Mouse (Mus musculus) midbrain, embryonic 12.5 days (tissue): ENCODE data around the gene Ptprm. TPM values are rescaled to one million over a fixed set of nuclear protein-coding genes. Genes with fewer than 3 reads are reported as not detected.

ENCODE experiments used
- ATAC-seq: fragments of 200-750 bp; cut with Nextera tagmentation; 2 replicates; pipeline ENCODE4 v1.8.0; 2017; ENCODE audit warnings: low read depth, moderate TSS enrichment, moderate library complexity; ENCODE audit not compliant: low FRiP score
- H3K27ac ChIP-seq: fragments of 300-500 bp; sonication (generic); replicated peaks from 2 replicates; pipeline ENCODE4 v1.5.1; 2016; ENCODE audit warnings: mild to moderate bottlenecking
- H3K27me3 ChIP-seq: fragments of 300-500 bp; sonication (generic); 2 replicates; pipeline ENCODE4 v1.6.1; 2016; ENCODE audit warnings: mild to moderate bottlenecking
- H3K36me3 ChIP-seq: fragments of 300-500 bp; sonication (generic); 2 replicates; pipeline ENCODE4 v1.6.1; 2016
- H3K4me1 ChIP-seq: fragments of 300-500 bp; sonication (generic); 2 replicates; pipeline ENCODE4 v1.6.1; 2016
- H3K4me2 ChIP-seq: fragments of 300-500 bp; sonication (generic); replicated peaks from 2 replicates; pipeline ENCODE4 v1.6.1; 2016; ENCODE audit warnings: mild to moderate bottlenecking, moderate library complexity
- H3K4me3 ChIP-seq: fragments of 300-500 bp; sonication (generic); 2 replicates; pipeline ENCODE4 v1.5.1; 2016; ENCODE audit warnings: mild to moderate bottlenecking
- H3K9ac ChIP-seq: fragments of 300-500 bp; sonication (generic); replicated peaks from 2 replicates; pipeline ENCODE4 v1.6.1; 2016; ENCODE audit warnings: mild to moderate bottlenecking, moderate library complexity
- H3K9me3 ChIP-seq: fragments of 300-500 bp; sonication (generic); 2 replicates; pipeline ENCODE4 v1.6.1; 2016; ENCODE audit warnings: mild to moderate bottlenecking
- WGBS: fragments of 180-500 bp; shearing (Covaris S2); methylation state at CpG from one replicate; pipeline ENCODE4 v1.1.7; 2016; 5-methylcytosine and 5-hydroxymethylcytosine counted together
- microRNA-seq: library from miRNA; unstranded; fragments of <30 nt; microRNA quantifications from one replicate; pipeline ENCODE4, GENCODE M21; 2017
- polyA plus RNA-seq: library from polyadenylated mRNA; unstranded; fragments of >200 nt; fragmentation: Nextera tagmentation; extraction: Ambion mirVana; gene quantifications from 2 replicates; pipeline ENCODE4 v1.2.1, GENCODE M21; 2016

The Ptprm gene
- polyA plus RNA-seq, 1 experiment from 2014 or later = 11.8 TPM

- Histone ChIP-seq H3K4me2 (no peak overlapping the region), H3K27me3 (no peaks in the 10 kb centered on the region), H3K4me1 (no peaks in the 10 kb centered on the region), H3K4me3 (no peak overlapping the region), H3K36me3 (no peaks in the 10 kb centered on the region), H3K27ac (peak overlapping the region; percentile 47), H3K9me3 (no peaks in the 10 kb centered on the region), H3K9ac (no peak overlapping the region)
- WGBS = 74% methylated on average over 13 of the region's 13 CpGs
- ATAC-seq = peak; percentile 19; the same call in 1 of the 2 replicates
Measured at GRCm38 (mm10) chr17:66619996-66620656, 734.1 kb downstream of the Ptprm start.

DNA sequence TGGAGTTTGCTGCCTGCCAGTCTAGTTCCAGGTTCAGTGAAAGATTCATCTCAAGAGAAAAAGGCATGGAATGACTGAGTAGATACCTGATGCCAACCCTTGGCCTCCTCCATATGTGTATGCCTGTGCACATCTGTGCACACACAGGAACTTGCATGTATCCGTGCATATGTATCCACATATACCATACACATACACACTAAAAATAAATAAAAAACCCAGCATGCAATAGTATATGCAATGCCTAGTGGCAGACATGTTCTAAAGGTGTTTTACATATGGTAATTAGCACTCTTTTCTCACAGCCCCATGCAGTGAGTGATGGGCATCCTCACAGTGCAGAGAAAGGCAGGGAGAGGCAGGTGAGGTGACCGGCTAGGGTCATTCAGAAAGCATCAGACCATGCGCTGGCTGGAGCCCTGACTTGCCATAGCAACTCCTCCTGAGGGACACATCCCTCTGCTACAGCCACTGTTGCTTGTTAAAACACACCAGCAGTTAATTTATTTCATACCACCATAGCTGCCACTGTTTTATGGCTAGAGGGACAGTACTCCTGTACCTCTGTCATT, 734.9 kb downstream of the Ptprm start:
- WGBS = 67% methylated on average over 3 of the region's 3 CpGs
- peak; percentile 38; the same call in 1 of the 2 replicates for ATAC-seq
- Histone ChIP-seq H3K36me3 (no peaks in the 10 kb centered on the region), H3K4me2 (no peak overlapping the region), H3K9ac (no peak overlapping the region), H3K9me3 (no peaks in the 10 kb centered on the region), H3K4me3 (no peak overlapping the region), H3K27me3 (no peaks in the 10 kb centered on the region), H3K4me1 (no peaks in the 10 kb centered on the region), H3K27ac (peak overlapping the region; percentile 12; the same call in 1 of the 2 replicates)

Small RNAs within 50 kb of the gene (microRNA-seq; reads per million reads assigned to microRNA genes)
- gene Mir5709 = 1.2 reads per million
